Mouse (Mus musculus): ENCODE results near the gene Gm28845.
A peak's percentile ranks its signal among the peaks of the same experiment; 100 is the strongest.

Gm28845 gene

DNA sequence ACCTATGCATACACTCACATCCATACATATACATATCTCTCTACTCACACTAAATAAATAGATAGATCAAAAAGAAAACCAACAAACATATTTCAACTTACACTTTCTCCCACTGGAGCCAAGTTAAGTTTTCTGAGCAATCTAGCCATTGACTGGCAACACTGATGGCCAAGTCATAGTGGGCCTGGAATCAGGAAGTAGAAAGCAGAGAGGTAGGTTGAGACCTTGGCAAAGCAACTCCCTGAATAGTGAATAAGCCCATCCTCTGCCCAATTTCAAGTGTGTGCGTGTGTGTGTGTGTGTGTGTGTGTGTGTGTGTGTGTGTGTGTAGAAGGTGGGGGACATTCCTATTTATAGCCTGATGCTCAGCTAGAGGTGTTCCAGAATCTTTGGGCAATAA, at the start of gene Gm28845:
Gene Gm28845, minus strand, starts transcription at position 121 of the 400 bp plus-strand sequence.
- DNase-seq (ENCODE audit: low spot score): no peak

DNA sequence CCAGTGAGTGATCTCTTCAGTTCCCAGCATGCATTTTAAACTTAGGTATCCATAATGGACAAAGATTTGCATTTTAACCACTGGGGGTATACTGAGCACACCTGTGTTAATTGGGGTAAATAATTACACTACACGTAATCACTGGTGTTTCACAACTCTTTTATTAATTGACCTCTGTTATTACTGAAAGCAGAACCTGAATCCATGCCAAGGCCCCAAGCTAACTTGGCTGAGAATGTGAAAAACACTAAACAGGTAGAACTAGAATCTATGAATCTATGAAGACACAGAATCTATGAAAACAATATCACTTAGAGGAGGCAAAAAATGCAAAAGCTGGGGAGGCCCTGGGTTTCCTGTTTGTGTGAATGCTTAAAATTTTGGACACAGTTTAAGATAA, 48.1 kb upstream of the Gm28845 start:
- no peak for DNase-seq (ENCODE audit: low spot score)

DNA sequence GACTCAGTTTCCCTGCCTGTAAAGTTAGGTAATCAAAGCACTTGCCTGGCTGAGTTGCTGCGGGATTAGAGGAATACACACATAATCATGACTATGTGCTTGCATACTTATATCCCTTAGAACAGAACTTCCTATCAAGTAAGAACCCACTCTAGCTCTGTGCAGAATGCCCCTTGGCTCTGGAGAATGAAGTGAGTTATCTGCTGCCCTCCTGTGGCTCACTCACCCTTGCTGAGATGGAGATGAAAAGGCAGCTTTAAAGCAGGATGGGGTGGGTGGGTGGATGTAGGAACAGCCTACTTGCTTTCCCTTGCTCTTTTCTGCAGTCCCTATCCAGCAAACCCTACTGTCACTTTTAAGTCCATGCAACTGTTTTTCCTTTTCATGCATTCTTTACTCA, 42.9 kb upstream of the Gm28845 start:
- DNase-seq (ENCODE audit: low spot score): no peak

DNA sequence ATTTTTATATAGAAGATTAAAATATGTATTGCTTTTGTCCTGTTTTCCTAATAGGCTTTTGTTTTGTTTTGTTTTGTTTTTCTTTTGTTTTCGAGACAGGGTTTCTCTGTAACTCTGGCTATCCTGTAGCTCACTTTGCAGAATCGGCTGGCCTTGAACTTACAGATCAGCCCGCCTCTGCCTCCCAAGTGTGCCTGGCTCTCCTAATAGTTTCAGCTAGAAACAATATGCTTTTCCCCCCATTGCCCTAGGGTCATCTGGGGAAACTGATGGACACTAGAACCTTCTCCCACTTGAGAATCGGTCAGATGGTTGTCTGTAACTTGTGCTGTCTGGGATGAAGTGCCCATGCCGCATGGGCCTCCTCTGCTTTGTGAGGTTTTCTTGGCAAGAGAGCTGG, 36.8 kb upstream of the Gm28845 start:
- no peak for DNase-seq (ENCODE audit: low spot score)

DNA sequence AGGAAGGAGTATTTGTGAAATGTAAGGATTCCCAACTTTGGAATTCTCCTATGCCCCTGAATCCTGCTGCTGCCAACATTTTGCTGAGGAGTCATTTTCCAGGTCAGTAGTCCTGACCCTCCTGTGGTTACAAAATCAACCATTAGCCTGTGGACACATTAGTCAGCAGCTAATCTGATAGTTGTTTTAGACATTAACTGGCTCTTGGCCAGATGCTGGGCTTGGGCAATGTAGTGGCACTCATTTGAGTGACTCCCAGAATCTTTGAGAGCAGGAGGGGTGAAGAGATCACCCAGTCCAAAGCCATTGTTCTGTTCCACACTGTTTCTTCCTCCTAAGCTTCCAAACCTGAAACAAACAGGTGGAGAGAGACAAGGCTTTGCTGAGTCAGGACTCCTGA, 35.5 kb upstream of the Gm28845 start:
- DNase-seq (ENCODE audit: low spot score): peak; percentile 94

DNA sequence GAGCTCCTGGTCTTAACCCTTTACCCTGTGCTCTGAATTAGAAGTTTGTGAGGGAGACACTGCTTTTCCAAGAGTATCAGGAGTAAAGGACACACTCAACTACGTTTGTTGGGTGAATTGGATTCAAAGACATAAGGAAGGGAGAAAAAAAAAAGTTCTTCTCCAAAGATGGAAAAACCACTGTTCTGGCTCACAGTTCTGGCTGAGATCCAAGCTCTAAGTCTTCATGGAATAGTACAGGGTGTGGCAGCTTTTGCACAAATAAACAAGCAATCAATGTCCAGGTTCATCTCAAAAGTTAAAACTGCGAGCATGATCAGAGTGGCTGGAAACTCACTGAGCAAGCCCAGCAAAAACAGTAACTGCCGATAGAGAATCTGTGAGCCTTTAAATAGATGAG, 28.6 kb upstream of the Gm28845 start:
- no peak for DNase-seq (ENCODE audit: low spot score)

DNA sequence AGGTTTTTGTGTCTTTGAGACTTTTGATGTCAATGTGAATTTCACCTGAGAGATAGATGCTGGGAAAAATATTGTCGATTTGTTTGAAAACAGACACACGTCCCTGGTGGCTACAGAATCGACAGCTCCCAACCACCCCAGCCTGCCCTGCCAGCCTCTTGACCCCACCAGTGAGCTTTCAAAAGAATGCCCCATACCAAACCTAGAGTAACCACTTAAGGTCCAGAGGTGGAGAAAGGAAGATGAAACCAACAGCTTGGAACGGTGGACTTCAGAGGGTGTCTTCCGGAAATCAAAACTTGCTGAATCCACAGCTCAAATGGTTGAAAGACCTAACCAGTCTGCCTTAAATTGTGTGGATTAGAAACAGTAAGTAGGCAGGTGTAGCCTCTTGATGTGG, 28.0 kb upstream of the Gm28845 start:
- no peak for DNase-seq (ENCODE audit: low spot score)

DNA sequence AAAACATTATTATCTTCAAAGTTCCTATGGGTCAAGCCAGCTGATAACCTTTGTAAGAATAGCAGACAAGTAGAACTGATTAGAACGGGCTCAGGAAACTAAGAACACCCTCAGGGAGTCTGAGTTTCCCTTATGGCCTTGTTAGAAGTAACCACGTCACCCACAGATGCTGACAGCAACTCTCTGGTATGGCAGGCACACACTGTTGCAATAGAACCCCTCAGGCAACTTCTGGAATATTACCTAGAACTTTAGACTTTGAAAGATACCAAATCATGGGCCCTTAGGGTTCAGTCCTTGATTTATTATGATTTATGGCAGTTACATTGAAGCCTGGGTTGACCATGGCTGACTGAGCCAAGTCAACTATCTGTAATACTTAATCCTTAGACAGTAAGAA, 27.2 kb upstream of the Gm28845 start:
- DNase-seq (ENCODE audit: low spot score): no peak

DNA sequence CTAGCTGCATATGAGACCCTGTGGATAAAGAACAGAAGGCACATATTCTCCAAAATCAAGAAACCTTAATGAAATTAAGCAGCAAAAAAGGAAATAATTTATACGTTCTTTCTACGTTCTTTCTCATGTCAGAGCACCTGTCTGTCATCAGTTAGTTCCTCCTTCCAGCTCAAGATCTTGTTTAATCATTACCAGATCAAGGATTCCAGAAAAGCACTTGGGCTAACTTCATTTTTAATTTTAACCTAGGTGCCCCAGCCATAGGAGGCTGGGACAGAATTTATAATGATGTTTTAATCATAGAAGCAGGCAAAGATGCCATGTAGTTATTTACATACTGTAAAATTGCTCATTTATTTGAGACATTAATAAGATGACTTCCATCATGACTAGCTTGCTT, 25.4 kb upstream of the Gm28845 start:
- DNase-seq (ENCODE audit: low spot score): no peak

DNA sequence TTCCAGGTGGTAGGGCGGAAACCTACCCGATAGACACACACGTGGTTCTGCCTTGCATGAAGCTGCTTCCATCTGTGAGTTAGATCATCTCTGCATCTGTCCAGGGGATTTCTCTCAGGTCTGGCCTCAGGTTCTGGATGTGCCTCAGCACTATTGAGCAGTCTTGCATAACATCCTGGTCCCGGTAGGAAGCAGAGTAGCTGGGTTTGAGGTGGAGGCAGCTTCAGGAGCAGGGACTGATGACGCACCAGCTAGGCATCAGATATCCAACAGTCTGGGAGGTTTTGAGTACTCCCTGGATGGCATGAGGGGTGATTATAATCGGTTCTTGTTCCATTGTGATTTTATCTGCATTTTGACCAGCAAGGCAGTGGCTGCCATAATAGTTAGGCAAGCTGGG, 18.2 kb upstream of the Gm28845 start:
- DNase-seq (ENCODE audit: low spot score): no peak

DNA sequence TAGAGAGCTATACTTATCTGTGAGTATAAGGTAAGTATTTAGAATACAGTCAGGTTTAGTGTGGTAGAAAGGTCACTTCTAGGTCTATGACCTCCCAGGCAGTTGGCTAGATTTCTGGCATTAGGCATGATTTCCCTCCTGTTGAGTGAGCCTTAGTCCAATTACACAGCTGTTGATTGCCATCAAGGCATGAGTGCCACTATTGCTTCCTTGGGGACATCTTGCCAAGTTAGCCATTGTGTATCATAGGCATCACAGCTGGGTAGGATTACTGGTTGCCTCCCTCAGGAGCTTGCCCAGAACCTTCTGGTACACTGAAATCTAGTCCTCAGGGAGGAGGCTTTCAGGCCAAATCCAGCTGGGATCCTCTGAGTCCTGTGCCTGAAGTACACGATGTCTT, 13.5 kb upstream of the Gm28845 start:
- peak; percentile 24 for DNase-seq (ENCODE audit: low spot score)

DNA sequence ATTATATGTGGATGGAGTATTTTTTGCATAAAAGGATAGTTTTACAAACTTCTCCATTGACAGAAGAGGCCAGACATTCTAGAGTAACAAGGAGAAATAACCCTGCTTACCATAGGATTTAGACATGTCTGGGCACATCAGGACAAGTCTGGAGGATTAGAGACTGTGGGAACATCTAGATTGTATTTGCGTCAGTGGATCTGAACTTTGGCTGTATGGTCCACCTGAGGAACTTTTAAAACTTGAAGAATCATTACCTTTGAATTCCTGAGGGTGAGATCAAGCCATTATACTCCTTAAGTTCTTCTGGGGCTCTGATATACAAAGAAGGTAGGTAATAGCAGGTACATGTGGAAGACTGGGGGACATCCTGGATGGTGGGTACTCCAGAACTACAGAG, 12.3 kb upstream of the Gm28845 start:
- DNase-seq (ENCODE audit: low spot score): no peak

DNA sequence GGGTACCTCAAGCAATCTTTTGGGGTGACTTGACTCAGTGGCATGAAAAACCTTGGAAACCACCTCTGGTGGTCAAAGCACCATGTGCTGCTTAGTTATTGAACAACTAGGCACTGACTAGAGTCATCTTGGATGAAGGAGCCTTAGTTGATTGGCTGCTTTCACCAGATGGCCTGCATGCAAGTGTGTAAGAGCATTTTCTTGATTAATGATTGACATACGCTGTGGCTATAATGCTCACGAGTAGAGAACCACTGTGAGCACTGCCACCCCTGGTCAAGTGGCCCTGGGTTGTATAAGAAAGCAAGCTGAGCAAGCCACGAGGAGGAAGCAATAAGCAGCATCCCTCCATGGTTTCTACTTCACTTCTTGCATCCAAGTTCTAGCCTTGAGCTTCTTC, 10.9 kb upstream of the Gm28845 start:
- no peak for DNase-seq (ENCODE audit: low spot score)

DNA sequence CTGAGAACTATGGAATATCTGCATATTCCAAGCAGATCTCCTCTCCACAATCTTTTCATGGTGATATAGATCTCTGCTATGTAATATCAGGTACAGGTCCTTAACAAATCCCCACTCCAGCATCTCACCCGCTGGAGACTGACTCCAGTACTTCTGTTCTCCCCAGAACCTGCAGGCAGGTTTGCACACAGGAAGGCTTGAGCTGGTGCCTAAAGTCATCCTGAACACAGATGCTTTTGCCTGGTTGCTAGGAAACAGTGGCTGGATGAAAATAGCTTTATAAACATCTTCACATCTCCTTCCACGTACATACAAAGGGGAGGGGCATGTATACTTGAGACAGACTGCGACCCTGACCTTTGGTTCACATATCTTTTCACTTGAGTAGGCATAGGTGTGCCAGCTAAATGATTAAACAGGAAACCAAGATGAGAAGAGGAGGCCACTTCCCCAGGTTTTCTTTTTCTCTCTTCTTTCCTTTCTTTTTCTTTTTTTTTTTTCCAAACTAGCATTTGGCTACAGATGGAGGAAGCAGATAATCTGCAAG, 10.3 kb upstream of the Gm28845 start:
- DNase-seq (ENCODE audit: low spot score): no peak

DNA sequence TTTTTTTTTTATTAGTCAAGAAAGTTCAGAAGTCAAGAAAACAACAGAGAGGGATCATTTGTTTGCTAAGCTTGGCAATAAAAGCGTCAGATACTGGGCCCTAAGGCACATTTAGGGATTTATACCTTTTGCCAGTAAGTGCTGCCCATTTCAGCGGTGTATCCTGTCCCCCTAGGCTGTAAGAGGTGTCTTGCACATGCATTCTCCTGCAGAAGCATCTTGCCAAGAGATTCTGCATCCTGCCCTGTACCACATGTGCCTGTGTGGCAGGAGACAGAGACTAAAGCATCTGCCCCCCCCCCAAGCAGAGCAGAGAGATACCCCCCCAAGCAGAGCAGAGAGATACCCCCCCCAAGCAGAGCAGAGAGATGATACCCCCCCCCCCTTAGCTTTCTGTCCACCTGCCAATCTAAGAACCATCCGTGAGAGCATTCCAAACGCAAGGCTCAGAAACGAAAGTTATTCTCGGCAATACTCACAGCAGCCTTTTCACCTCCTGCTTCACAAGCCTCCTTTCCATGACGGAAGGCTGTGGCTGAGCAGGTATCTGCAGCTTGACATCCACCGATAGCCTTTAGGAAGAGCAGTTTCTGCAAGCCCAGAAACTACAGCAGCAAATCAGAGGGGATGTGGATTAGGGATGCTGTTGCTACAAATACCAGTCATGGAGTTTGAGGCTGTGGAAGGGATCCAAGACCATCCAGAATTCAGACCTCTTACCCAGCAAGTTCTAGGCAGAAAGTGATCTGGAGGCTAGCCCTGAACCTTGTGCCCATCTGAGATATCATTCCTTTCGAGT, 3.4 kb upstream of the Gm28845 start, which contains the start of gene D630023F18Rik:
Gene D630023F18Rik, minus strand, starts transcription at position 641 of the 799 bp plus-strand sequence.
- DNase-seq (ENCODE audit: low spot score): no peak

DNA sequence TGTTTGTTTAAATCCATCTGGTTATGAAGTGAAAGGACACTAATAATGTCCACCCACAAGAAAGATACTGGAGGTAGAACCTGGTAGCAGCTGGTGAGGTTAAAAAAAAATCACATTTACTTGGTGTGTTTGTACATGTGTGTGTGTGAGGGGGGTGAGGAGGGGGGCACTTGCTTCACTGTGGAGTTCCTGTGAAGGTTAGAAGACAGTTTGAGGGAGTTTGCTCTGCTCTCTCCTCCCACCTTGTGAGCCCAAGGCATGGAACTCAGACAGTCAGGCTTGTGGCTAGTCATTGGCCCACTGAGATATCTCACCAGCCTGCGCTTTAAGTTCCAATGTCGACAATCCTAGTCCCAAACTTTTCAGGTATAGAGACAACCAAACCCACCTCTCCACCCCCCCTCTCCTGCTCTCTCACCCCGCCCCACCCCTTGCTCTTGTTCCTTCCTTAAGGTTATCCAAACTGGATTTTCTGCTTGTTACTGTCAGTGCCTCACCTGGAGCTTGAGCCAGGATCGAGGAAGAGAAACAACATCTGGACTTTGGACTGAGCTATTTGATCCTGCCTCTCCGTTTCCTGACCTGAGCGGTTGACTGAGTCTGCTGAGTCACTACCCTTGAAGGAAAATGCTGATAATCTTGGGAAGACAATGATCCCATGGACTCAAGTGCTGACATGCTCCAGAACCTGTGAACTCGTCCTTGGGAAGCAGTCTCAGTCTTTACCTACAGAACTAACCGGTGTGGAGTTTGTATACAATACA, 1.0 kb downstream of the Gm28845 start:
- no peak for DNase-seq (ENCODE audit: low spot score)

DNA sequence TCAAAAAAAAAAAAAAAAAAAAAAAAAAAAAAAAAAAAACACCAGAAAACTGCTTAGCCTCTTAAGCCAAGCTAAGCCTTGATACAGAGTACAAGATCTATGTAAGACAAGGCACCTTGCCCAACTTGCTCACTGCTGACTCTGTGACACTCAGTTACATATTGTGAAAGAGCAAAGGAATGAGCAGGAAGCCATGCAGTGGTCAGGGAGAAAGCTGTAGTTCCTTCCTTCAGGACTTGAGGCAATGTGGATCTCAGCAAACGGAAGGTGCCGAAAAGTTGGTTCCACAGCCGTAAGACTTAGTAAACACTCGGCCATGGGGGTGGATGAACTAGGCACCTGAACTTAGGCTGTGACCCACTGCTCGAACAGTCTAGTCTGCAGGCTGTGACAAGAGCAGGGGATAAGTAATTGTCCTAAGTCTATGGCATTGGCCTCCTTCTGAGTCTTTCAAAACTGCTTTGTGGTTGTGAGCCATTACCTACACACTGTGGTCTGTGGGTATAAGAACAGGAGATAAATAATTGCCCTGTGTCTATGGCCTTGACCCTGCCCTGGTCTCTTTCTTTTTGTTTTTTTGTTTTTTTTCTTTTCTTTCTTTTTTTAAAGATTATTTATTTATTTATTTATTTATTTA, 5.7 kb downstream of the Gm28845 start:
- DNase-seq (ENCODE audit: low spot score): peak; percentile 90

DNA sequence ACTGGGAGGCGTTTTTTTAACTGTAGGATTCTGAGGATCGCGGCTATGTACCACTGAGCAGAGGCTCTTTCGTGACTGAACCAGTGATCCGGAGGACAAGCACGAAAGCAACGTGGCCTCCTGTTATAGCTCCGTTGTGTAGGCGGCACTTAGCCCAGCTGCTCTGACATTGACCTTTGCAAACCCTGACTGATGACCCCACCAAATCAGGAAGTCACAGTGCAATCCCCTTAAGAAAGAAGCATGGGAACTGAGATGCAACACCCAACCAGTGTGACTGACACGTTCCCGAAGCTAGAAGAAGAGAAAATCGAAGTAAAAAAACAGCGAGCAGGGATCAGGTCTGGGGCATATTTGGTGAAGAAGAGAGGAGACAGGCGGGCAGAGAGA, 6.6 kb downstream of the Gm28845 start:
- DNase-seq (ENCODE audit: low spot score): peak; percentile 65

DNA sequence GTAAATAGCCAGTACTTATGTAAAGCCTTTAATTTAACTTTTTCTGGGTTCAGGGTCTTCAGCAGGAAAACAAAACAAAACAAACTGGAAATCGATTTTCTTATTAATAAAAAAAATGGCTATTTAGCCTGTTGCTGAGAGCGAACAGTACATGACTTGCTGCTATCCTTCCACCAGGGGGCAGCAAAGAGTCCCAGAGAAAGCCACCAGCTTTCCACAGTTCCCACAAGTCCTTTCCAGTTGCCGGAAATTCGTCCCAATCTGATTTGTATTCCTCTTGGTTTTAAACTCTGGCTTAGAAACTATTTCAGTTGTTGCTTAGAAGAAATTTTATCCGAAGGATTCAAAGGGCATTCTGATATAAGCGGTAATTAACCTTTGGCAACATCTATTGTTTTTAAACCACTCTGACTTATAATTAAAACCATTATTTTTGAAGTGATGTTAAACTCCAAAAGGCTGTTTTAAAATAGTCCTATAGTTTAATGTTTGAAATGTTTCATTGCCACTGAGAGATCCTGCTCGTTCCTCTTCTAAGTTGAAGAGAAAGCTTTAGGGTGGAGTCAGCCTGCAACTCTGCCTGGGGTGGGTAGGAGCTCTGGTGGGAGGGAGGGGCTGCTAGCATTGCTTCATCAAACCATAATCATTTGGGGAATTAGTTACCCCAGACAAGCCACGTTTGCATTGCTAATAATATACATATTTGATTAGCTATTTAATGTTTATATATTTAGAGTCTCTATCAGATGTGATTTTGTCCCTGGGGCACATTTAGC, 7.1 kb downstream of the Gm28845 start:
- DNase-seq (ENCODE audit: low spot score): peak; percentile 99

DNA sequence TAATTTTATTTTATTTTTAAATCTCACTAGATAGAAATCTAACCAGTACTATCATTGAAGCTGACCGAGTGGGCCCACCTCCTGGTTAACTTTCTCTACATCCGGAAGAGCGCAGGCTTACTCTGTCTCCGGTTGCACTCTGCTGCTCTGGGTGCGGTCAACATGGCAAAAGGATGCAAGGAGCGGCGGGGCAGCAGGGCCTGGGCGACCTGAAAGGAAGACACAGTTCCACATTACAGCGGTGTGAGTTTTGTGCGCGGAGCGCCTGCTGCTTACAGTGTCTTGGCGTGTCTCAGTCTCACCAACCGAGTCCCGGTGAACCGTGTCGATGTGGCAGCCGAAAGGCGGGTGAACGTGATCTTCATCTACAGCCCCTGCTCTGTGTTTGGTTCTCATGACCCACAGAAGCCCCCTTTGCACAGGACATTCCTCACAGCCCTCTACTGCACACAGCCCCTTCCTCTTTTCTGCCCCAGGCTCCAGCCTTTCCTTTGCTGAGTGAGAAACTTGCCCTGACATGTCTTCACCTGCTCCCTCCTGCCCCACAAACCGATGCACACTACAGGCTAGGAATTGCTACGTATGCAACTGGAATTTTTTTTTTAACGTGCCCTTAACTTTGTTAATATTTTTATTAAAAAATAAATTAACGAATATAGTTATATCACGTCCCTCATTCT, 9.5 kb downstream of the Gm28845 start:
- no peak for DNase-seq (ENCODE audit: low spot score)

DNA sequence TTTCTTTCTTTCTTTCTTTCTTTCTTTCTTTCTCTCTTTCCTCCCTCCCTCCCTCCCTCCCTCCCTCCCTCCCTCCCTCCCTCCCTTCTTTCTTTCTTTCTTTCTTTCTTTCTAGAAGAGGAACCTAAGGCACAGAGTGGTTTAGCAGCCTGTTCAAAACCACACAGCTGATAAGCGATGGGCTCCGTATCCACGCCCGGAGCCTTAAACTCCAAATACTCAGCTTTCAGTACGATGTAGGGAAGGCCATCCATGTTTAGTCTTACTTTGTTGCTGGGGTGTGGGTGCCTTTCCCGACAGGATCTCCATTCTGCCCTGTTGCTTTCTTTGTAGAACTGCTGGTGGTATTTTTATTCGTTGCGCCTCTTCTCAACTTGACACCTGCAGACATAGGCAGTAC, 10.2 kb downstream of the Gm28845 start:
- no peak for DNase-seq (ENCODE audit: low spot score)
